Mouse (Mus musculus) kidney, postnatal 4 days (tissue): ENCODE data around the gene Lrrc23.
"Not testable (repeated sequence)": the region's sequence is repeated elsewhere in the genome, so short reads cannot be mapped to it uniquely, and the experiment has no call there.

Experiments
- DNase-seq, 2 experiments: peaks; one replicate each; pipeline ENCODE4 v3.0.0; 2021; ENCODE audit warnings: mixed read lengths in 2 of 2

Gene Lrrc23

GRCm38 (mm10) chr6:124807366-124807765 lies 27.8 kb upstream of the Lrrc23 start:
- no peak for DNase-seq

GRCm38 (mm10) chr6:124806446-124807140 lies 27.1 kb upstream of the Lrrc23 start:
- DNase-seq: no peak

- DNase-seq: peak; percentile 98
Measured at GRCm38 (mm10) chr6:124805341-124806321, 26.1 kb upstream of the Lrrc23 start.

- DNase-seq: no peak
Measured at GRCm38 (mm10) chr6:124804341-124804740, 24.8 kb upstream of the Lrrc23 start.

- not testable (repeated sequence) for DNase-seq
Measured at GRCm38 (mm10) chr6:124803691-124804090, 24.2 kb upstream of the Lrrc23 start.

- no peak for DNase-seq
Measured at GRCm38 (mm10) chr6:124803061-124803460, 23.5 kb upstream of the Lrrc23 start.

GRCm38 (mm10) chr6:124802400-124802799 lies 22.9 kb upstream of the Lrrc23 start:
- not testable (repeated sequence) for DNase-seq

GRCm38 (mm10) chr6:124796200-124796599 lies 16.7 kb upstream of the Lrrc23 start:
- no peak for DNase-seq

GRCm38 (mm10) chr6:124795781-124796180 lies 16.3 kb upstream of the Lrrc23 start:
- no peak for DNase-seq

GRCm38 (mm10) chr6:124791911-124792310 lies 12.4 kb upstream of the Lrrc23 start:
- no peak for DNase-seq

- DNase-seq: no peak
Measured at GRCm38 (mm10) chr6:124790121-124790520, 10.6 kb upstream of the Lrrc23 start.

- DNase-seq: no peak
Measured at GRCm38 (mm10) chr6:124789519-124789918, 10.0 kb upstream of the Lrrc23 start.

GRCm38 (mm10) chr6:124787722-124788121 lies 8.2 kb upstream of the Lrrc23 start:
- no peak for DNase-seq

- DNase-seq: no peak
Measured at GRCm38 (mm10) chr6:124786756-124787420, 7.4 kb upstream of the Lrrc23 start.

GRCm38 (mm10) chr6:124782436-124782835 lies 2.9 kb upstream of the Lrrc23 start:
- DNase-seq: peak; percentile 57 to 73

GRCm38 (mm10) chr6:124780917-124781316 lies 1.4 kb upstream of the Lrrc23 start:
- DNase-seq: no peak

- DNase-seq: peak; percentile 67 to 81
Measured at GRCm38 (mm10) chr6:124779984-124780416, 473 bp upstream of the Lrrc23 start.

- DNase-seq: no peak
Measured at GRCm38 (mm10) chr6:124770511-124770910, 9.0 kb downstream of the Lrrc23 start.

GRCm38 (mm10) chr6:124770013-124770412 lies 9.5 kb downstream of the Lrrc23 start:
- DNase-seq: no peak

GRCm38 (mm10) chr6:124769101-124769765 lies 10.3 kb downstream of the Lrrc23 start, which contains the start of gene Eno2:
Eno2 (minus strand) TSS chr6:124769673.
- peak; percentile 68 to 80 for DNase-seq

- no peak for DNase-seq
Measured at GRCm38 (mm10) chr6:124768704-124769044, 10.9 kb downstream of the Lrrc23 start.

- peak; percentile 50 to 53 for DNase-seq
Measured at GRCm38 (mm10) chr6:124767920-124768703, 11.4 kb downstream of the Lrrc23 start.
